11 mouse cellular contexts compared by ENCODE assay signal in genomic region chr11:95000128-95000527, GRCm38 (mm10). TPM values are rescaled to one million over a fixed set of nuclear protein-coding genes. Genes with fewer than 3 reads are reported as not detected.
DNase-seq lines count a peak whose midpoint lies in the region; ATAC-seq and TF ChIP-seq lines count a peak whose summit lies in the region.
"Had no signal": no experiment of that assay in that cellular context is flagged by ENCODE, and none has a peak within 500 bp of the region (broad histone marks: within the 10 kb centered on the region; RNA-seq: fewer than 3 reads in every experiment).

No protein-coding gene starts in this region.

- 76% methylated on average over 8 of the region's 8 CpGs for WGBS in forebrain, embryonic 12.5 days
- WGBS in midbrain, embryonic 12.5 days: 84% methylated on average over 8 of the region's 8 CpGs

- intact Hi-C loops in left cerebral cortex, adult 2 months (cut with DNase I): no loop called here
- intact Hi-C loops in left cerebral cortex, postnatal 36 days (cut with DNase I): loop anchor here (2.0 to 5.0 kb wide), 2 partner anchors 21 to 37 kb away; no protein-coding TSS in a partner anchor

- H3K27me3 ChIP-seq in forebrain, embryonic 12.5 days: no peaks in the 10 kb centered on the region
- no peaks in the 10 kb centered on the region for H3K27me3 ChIP-seq in midbrain, embryonic 12.5 days

- no peak overlapping the region for H3K4me3 ChIP-seq in left cerebral cortex, adult 2 months
- no peak overlapping the region for H3K4me3 ChIP-seq in forebrain, embryonic 12.5 days (replicated peaks)
- no peak overlapping the region for H3K4me3 ChIP-seq in midbrain, embryonic 12.5 days

- peak overlapping the region; percentile 47 for H3K27ac ChIP-seq in left cerebral cortex, adult 2 months
- peak overlapping the region; percentile 83 for H3K27ac ChIP-seq in forebrain, embryonic 12.5 days
- peak overlapping the region; percentile 75 for H3K27ac ChIP-seq in midbrain, embryonic 12.5 days (replicated peaks)

- H3K4me1 ChIP-seq in forebrain, embryonic 12.5 days: peaks cover 39% of the 10 kb centered on the region
- H3K4me1 ChIP-seq in midbrain, embryonic 12.5 days: peaks cover 30% of the 10 kb centered on the region

- ATAC-seq in forebrain, embryonic 12.5 days (ENCODE audit: low FRiP score): no peak
- no peak for ATAC-seq in midbrain, embryonic 12.5 days (ENCODE audit: low FRiP score, low read depth)

- H3K4me2 ChIP-seq in forebrain, embryonic 12.5 days: peak overlapping the region; percentile 15
- H3K4me2 ChIP-seq in midbrain, embryonic 12.5 days (replicated peaks): peak overlapping the region; percentile 18; the same call in 1 of the 2 replicates

- no peak overlapping the region for H3K9ac ChIP-seq in forebrain, embryonic 12.5 days
- no peak overlapping the region for H3K9ac ChIP-seq in midbrain, embryonic 12.5 days (replicated peaks)

- peak; percentile 54 for DNase-seq in cerebellum, adult 9-11 months
- no peak for DNase-seq in cerebellum, adult 8-10 months
- no peak for DNase-seq in left cerebral cortex, adult 2 months (ENCODE audit: extremely low spot score in 1 of 2, low spot score in 2 of 2)
- no peak for DNase-seq in left cerebral cortex, adult 18-20 months (ENCODE audit: low spot score in 2 of 2)
- DNase-seq in cerebellum, postnatal 36 days: no peak
- DNase-seq in left cerebral cortex, postnatal 36 days (ENCODE audit: low spot score in 2 of 2): no peak
- DNase-seq: right cerebral cortex, postnatal 4 days had no signal

- H3K36me3 ChIP-seq in forebrain, embryonic 12.5 days (replicated peaks): peaks cover 89% of the 10 kb centered on the region
- H3K36me3 ChIP-seq in midbrain, embryonic 12.5 days: peaks cover 79% of the 10 kb centered on the region

- no peak for TF ChIP-seq CTCF in left cerebral cortex, adult 2 months (IDR thresholded peaks at IDR 0.05)

- H3K9me3 ChIP-seq in forebrain, embryonic 12.5 days: no peaks in the 10 kb centered on the region
- H3K9me3 ChIP-seq in midbrain, embryonic 12.5 days: no peaks in the 10 kb centered on the region

RNA-seq across cellular contexts. Expression of gene Ppp1r9b, which starts 9.3 kb away (rescaled TPM):
- 100 to 1,000 TPM; 709 to 735 TPM for total RNA-seq in left cerebral cortex, adult 2 months (2021)
- 100 to 1,000 TPM; 737 to 747 TPM for total RNA-seq in left cerebral cortex, adult 18-20 months (2021)
- polyA plus RNA-seq in forebrain, embryonic 12.5 days (2016; fragmentation: Nextera tagmentation; extraction: Ambion mirVana): 16.6 and 17.7 TPM in 2 replicates
- 15.7 and 17.7 TPM in 2 replicates for polyA plus RNA-seq in midbrain, embryonic 12.5 days (2016; fragmentation: Nextera tagmentation; extraction: Ambion mirVana)
- total RNA-seq in left cerebral cortex, postnatal 36 days (2021): 100 to 1,000 TPM; 700 to 743 TPM

RNA-seq across cellular contexts. Expression of gene Samd14, which starts 9.6 kb away (rescaled TPM):
- 10 to 100 TPM; 25.1 to 30.1 TPM for total RNA-seq in left cerebral cortex, adult 2 months (2021)
- total RNA-seq in left cerebral cortex, adult 18-20 months (2021): 10 to 100 TPM; 25.8 to 33.7 TPM
- 80.5 and 86.7 TPM in 2 replicates for polyA plus RNA-seq in forebrain, embryonic 12.5 days (2016; fragmentation: Nextera tagmentation; extraction: Ambion mirVana)
- polyA plus RNA-seq in midbrain, embryonic 12.5 days (2016; fragmentation: Nextera tagmentation; extraction: Ambion mirVana): 93.5 and 100 TPM in 2 replicates
- total RNA-seq in left cerebral cortex, postnatal 36 days (2021): 10 to 100 TPM; 24.3 to 30.2 TPM

RNA-seq across cellular contexts. Expression of gene Sgca, which starts 24.0 kb away (rescaled TPM):
- total RNA-seq in left cerebral cortex, adult 2 months (2021): under 1 TPM in 1 of 2 experiments, not detected in 1; 0.35 TPM
- not detected for total RNA-seq in left cerebral cortex, adult 18-20 months (2021)
- not detected in 2 replicates for polyA plus RNA-seq in forebrain, embryonic 12.5 days (2016; fragmentation: Nextera tagmentation; extraction: Ambion mirVana)
- polyA plus RNA-seq in midbrain, embryonic 12.5 days (2016; fragmentation: Nextera tagmentation; extraction: Ambion mirVana): not detected in 2 replicates
- under 1 TPM; 0.50 to 0.69 TPM for total RNA-seq in left cerebral cortex, postnatal 36 days (2021)
- total RNA-seq: common myeloid progenitor, adult 5-6 weeks had no signal

RNA-seq across cellular contexts. Expression of gene Hils1, which starts 32.7 kb away (rescaled TPM):
- not detected for total RNA-seq in left cerebral cortex, adult 2 months (2021)
- not detected for total RNA-seq in left cerebral cortex, adult 18-20 months (2021)
- not detected in 2 replicates for polyA plus RNA-seq in forebrain, embryonic 12.5 days (2016; fragmentation: Nextera tagmentation; extraction: Ambion mirVana)
- polyA plus RNA-seq in midbrain, embryonic 12.5 days (2016; fragmentation: Nextera tagmentation; extraction: Ambion mirVana): not detected in 2 replicates
- total RNA-seq in left cerebral cortex, postnatal 36 days (2021): not detected
- total RNA-seq: common myeloid progenitor, adult 5-6 weeks; gastrocnemius, postnatal 36 days had no signal

RNA-seq across cellular contexts. Expression of gene Pdk2, which starts 41.0 kb away (rescaled TPM):
- 100 to 1,000 TPM; 109 to 112 TPM for total RNA-seq in left cerebral cortex, adult 2 months (2021)
- total RNA-seq in left cerebral cortex, adult 18-20 months (2021): 100 to 1,000 TPM; 116 to 128 TPM
- polyA plus RNA-seq in forebrain, embryonic 12.5 days (2016; fragmentation: Nextera tagmentation; extraction: Ambion mirVana): 17.3 and 19.4 TPM in 2 replicates
- polyA plus RNA-seq in midbrain, embryonic 12.5 days (2016; fragmentation: Nextera tagmentation; extraction: Ambion mirVana): 19.1 and 22.7 TPM in 2 replicates
- total RNA-seq in left cerebral cortex, postnatal 36 days (2021): 100 to 1,000 TPM; 104 to 110 TPM
